Mouse (Mus musculus) MEL (cell line): ENCODE measurements at regions not wholly inside any gene's neighbourhood (a gene's known extent, or its start where the extent isn't known, plus 50 kb on each side); places are given as distances from the start of the nearest gene placed in this dataset.
A peak's percentile ranks its signal among the peaks of the same experiment; 100 is the strongest.

Experiments
- DNase-seq: peaks from one replicate; pipeline ENCODE4 v3.0.0; 2011; ENCODE audit warnings: low read depth, low spot score
- H3K27ac ChIP-seq: 2 replicates; pipeline ENCODE4 v1.5.1; 2012; ENCODE audit warnings: low read depth, mild to moderate bottlenecking, control low read depth, low read length, moderate library complexity; ENCODE audit not compliant: control insufficient read depth
- H3K27me3 ChIP-seq, 2 experiments: fragments of 150-350 bp in 1 of 2; sonication (generic) in 1 of 2; 2 replicates each; pipeline ENCODE4 v1.6.1; 2012; ENCODE audit warnings: low read length in 2 of 2, mild to moderate bottlenecking in 2 of 2, improper control_type of control experiment in 1 of 2, moderate library complexity in 1 of 2; ENCODE audit not compliant: insufficient read depth in 2 of 2, control insufficient read depth in 1 of 2
- H3K36me3 ChIP-seq, 2 experiments: 2 replicates each; pipeline ENCODE4 v1.6.1; 2012 to 2014; ENCODE audit warnings: low read length in 2 of 2, improper control_type of control experiment in 1 of 2, inconsistent platforms in 1 of 2, mild to moderate bottlenecking in 1 of 2; ENCODE audit not compliant: insufficient read depth in 2 of 2, control insufficient read depth in 1 of 2
- H3K4me1 ChIP-seq, 2 experiments: fragments of 150-350 bp in 1 of 2; sonication (generic) in 1 of 2; 2 replicates each; pipeline ENCODE4 v1.6.1; 2012; ENCODE audit warnings: low read length in 2 of 2, improper control_type of control experiment in 1 of 2, mild to moderate bottlenecking in 1 of 2; ENCODE audit not compliant: insufficient read depth in 2 of 2, control insufficient read depth in 1 of 2
- H3K4me3 ChIP-seq, 2 experiments: fragments of 150-350 bp in 1 of 2; sonication (generic) in 1 of 2; 2 replicates each; pipeline ENCODE4 v1.5.1; 2012; ENCODE audit warnings: low read depth in 2 of 2, low read length in 2 of 2, mild to moderate bottlenecking in 2 of 2, moderate library complexity in 2 of 2, control low read depth in 1 of 2, improper control_type of control experiment in 1 of 2; ENCODE audit not compliant: control insufficient read depth in 1 of 2, insufficient read depth in 1 of 2
- H3K79me2 ChIP-seq: 2 replicates; pipeline ENCODE4 v1.6.1; 2012; ENCODE audit warnings: mild to moderate bottlenecking, low read length, moderate library complexity; ENCODE audit not compliant: control insufficient read depth, poor library complexity, insufficient read depth
- H3K9ac ChIP-seq: 2 replicates; pipeline ENCODE4 v1.6.1; 2012; ENCODE audit warnings: low read depth, mild to moderate bottlenecking, control low read depth, low read length, moderate library complexity; ENCODE audit not compliant: control insufficient read depth, poor library complexity, severe bottlenecking
- H3K9me3 ChIP-seq: fragments of 150-350 bp; sonication (generic); replicated peaks from 2 replicates; pipeline ENCODE4 v1.6.1; 2012; ENCODE audit warnings: mild to moderate bottlenecking, low read length, improper control_type of control experiment, moderate library complexity; ENCODE audit not compliant: insufficient read depth
- BHLHE40 ChIP-seq: IDR thresholded peaks from 2 replicates; pipeline ENCODE4 v1.6.1; 2012; ENCODE audit warnings: low read depth, mild to moderate bottlenecking, inconsistent platforms, low read length, improper control_type of control experiment, borderline replicate concordance
- CHD1 ChIP-seq: IDR thresholded peaks from 2 replicates; pipeline ENCODE4 v1.6.1; 2012; ENCODE audit warnings: low read depth, mild to moderate bottlenecking, inconsistent platforms, low read length, improper control_type of control experiment
- CHD2 ChIP-seq: IDR thresholded peaks from 2 replicates; pipeline ENCODE4 v1.6.1; 2011; ENCODE audit warnings: low read length, improper control_type of control experiment
- CTCF ChIP-seq, 3 experiments: IDR thresholded peaks in 2 of 3; conservative IDR thresholded peaks in 1 of 3; 2 replicates each; pipeline ENCODE4 v1.5.1; 2011 to 2012; ENCODE audit warnings: low read length in 3 of 3, low read depth in 2 of 3, mild to moderate bottlenecking in 2 of 3, improper control_type of control experiment in 1 of 3, inconsistent platforms in 1 of 3, mixed read lengths in 1 of 3, moderate library complexity in 1 of 3; ENCODE audit not compliant: control insufficient read depth in 1 of 3, insufficient read depth in 1 of 3, poor library complexity in 1 of 3, severe bottlenecking in 1 of 3
- E2F4 ChIP-seq: IDR thresholded peaks from 2 replicates; pipeline ENCODE4 v1.6.1; 2011; ENCODE audit warnings: low read depth, low read length, improper control_type of control experiment, borderline replicate concordance
- ELF1 ChIP-seq: IDR thresholded peaks from 2 replicates; pipeline ENCODE4 v1.6.1; 2014; ENCODE audit warnings: low read depth, mild to moderate bottlenecking, inconsistent platforms, low read length, improper control_type of control experiment, moderate library complexity
- EP300 ChIP-seq, 2 experiments: IDR thresholded peaks; 2 replicates each; pipeline ENCODE4 v1.6.1; 2011; ENCODE audit warnings: improper control_type of control experiment in 2 of 2, low read length in 2 of 2, low read depth in 1 of 2, mild to moderate bottlenecking in 1 of 2
- ETS1 ChIP-seq: IDR thresholded peaks from 2 replicates; pipeline ENCODE4 v1.6.1; 2012; ENCODE audit warnings: low read depth, mild to moderate bottlenecking, inconsistent platforms, low read length, improper control_type of control experiment, moderate library complexity
- GABPA ChIP-seq: IDR thresholded peaks from 2 replicates; pipeline ENCODE4 v1.6.1; 2012; ENCODE audit warnings: low read depth, mild to moderate bottlenecking, inconsistent platforms, low read length, improper control_type of control experiment, moderate library complexity
- GATA1 ChIP-seq: IDR thresholded peaks from 2 replicates; pipeline ENCODE4 v1.6.1; 2011; ENCODE audit warnings: low read depth, low read length, improper control_type of control experiment
- HCFC1 ChIP-seq: IDR thresholded peaks from 2 replicates; pipeline ENCODE4 v1.6.1; 2012; ENCODE audit warnings: low read depth, mild to moderate bottlenecking, inconsistent platforms, low read length, improper control_type of control experiment, moderate library complexity
- JUND ChIP-seq: IDR thresholded peaks from 2 replicates; pipeline ENCODE4 v1.6.1; 2011; ENCODE audit warnings: low read depth, mild to moderate bottlenecking, improper control_type of control experiment, low read length
- KAT2A ChIP-seq: conservative IDR thresholded peaks from 2 replicates; pipeline ENCODE4 v1.6.1; 2012; ENCODE audit warnings: low read depth, low read length, improper control_type of control experiment, inconsistent platforms
- MAFK ChIP-seq: IDR thresholded peaks from 2 replicates; pipeline ENCODE4 v1.6.1; 2011; ENCODE audit warnings: low read depth, mild to moderate bottlenecking, low read length, improper control_type of control experiment, borderline replicate concordance
- MAX ChIP-seq: IDR thresholded peaks from 2 replicates; pipeline ENCODE4 v1.6.1; 2011; ENCODE audit warnings: low read length, improper control_type of control experiment
- MAZ ChIP-seq: IDR thresholded peaks from 2 replicates; pipeline ENCODE4 v1.6.1; 2012; ENCODE audit warnings: low read depth, mild to moderate bottlenecking, inconsistent platforms, low read length, improper control_type of control experiment
- MEF2A ChIP-seq: IDR thresholded peaks from 2 replicates; pipeline ENCODE4 v1.6.1; 2014; ENCODE audit warnings: low read depth, mild to moderate bottlenecking, inconsistent platforms, low read length, improper control_type of control experiment; ENCODE audit not compliant: poor library complexity, insufficient replicate concordance, severe bottlenecking; ENCODE audit errors: extremely low read depth
- MXI1 ChIP-seq: IDR thresholded peaks from 2 replicates; pipeline ENCODE4 v1.6.1; 2011; ENCODE audit warnings: mild to moderate bottlenecking, low read depth, low read length, improper control_type of control experiment
- MYB ChIP-seq: IDR thresholded peaks from 2 replicates; pipeline ENCODE4 v1.6.1; 2011; ENCODE audit warnings: mild to moderate bottlenecking, low read depth, low read length, improper control_type of control experiment
- NELFE ChIP-seq: IDR thresholded peaks from 2 replicates; pipeline ENCODE4 v1.6.1; 2011; ENCODE audit warnings: low read depth, low read length, improper control_type of control experiment
- NRF1 ChIP-seq: IDR thresholded peaks from 2 replicates; pipeline ENCODE4 v1.6.1; 2014; ENCODE audit warnings: low read depth, mild to moderate bottlenecking, inconsistent platforms, low read length, improper control_type of control experiment, moderate library complexity; ENCODE audit not compliant: poor library complexity, insufficient read depth, severe bottlenecking
- POLR2A ChIP-seq, 2 experiments: IDR thresholded peaks; 2 replicates each; pipeline ENCODE4 v1.6.1; 2011 to 2012; ENCODE audit warnings: low read length in 2 of 2, mild to moderate bottlenecking in 2 of 2, control low read depth in 1 of 2, improper control_type of control experiment in 1 of 2, low read depth in 1 of 2, moderate library complexity in 1 of 2; ENCODE audit not compliant: control insufficient read depth in 1 of 2, insufficient read depth in 1 of 2, poor library complexity in 1 of 2
- POLR2AphosphoS2 ChIP-seq: IDR thresholded peaks from 2 replicates; pipeline ENCODE4 v1.6.1; 2011; ENCODE audit warnings: low read length, improper control_type of control experiment
- POLR2AphosphoS5 ChIP-seq: IDR thresholded peaks from 2 replicates; pipeline ENCODE4 v1.6.1; 2012; ENCODE audit warnings: low read depth, borderline replicate concordance, mild to moderate bottlenecking, inconsistent platforms, low read length, moderate library complexity, mixed read lengths
- RCOR1 ChIP-seq: IDR thresholded peaks from 2 replicates; pipeline ENCODE4 v1.6.1; 2012; ENCODE audit warnings: low read depth, mild to moderate bottlenecking, inconsistent platforms, low read length, improper control_type of control experiment
- SIN3A ChIP-seq: IDR thresholded peaks from 2 replicates; pipeline ENCODE4 v1.6.1; 2012; ENCODE audit warnings: low read length, improper control_type of control experiment, inconsistent platforms
- TAL1 ChIP-seq: IDR thresholded peaks from 2 replicates; pipeline ENCODE4 v1.6.1; 2012; ENCODE audit warnings: mild to moderate bottlenecking, inconsistent platforms, low read length, moderate library complexity, mixed read lengths
- TBP ChIP-seq: IDR thresholded peaks from 2 replicates; pipeline ENCODE4 v1.8.0; 2011; ENCODE audit warnings: low read depth, low read length, improper control_type of control experiment
- TCF12 ChIP-seq: IDR thresholded peaks from 2 replicates; pipeline ENCODE4 v1.6.1; 2014; ENCODE audit warnings: low read depth, mild to moderate bottlenecking, inconsistent platforms, low read length, improper control_type of control experiment, moderate library complexity
- UBTF ChIP-seq: IDR thresholded peaks from 2 replicates; pipeline ENCODE4 v1.6.1; 2012; ENCODE audit warnings: low read depth, mild to moderate bottlenecking, inconsistent platforms, low read length, improper control_type of control experiment, moderate library complexity, borderline replicate concordance; ENCODE audit not compliant: insufficient read depth
- USF1 ChIP-seq: IDR thresholded peaks from 2 replicates; pipeline ENCODE4 v1.6.1; 2014; ENCODE audit warnings: low read depth, mild to moderate bottlenecking, inconsistent platforms, low read length, improper control_type of control experiment, moderate library complexity
- USF2 ChIP-seq, 2 experiments: IDR thresholded peaks; 2 replicates each; pipeline ENCODE4 v1.6.1; 2011 to 2012; ENCODE audit warnings: improper control_type of control experiment in 2 of 2, low read length in 2 of 2, borderline replicate concordance in 1 of 2, inconsistent platforms in 1 of 2, low read depth in 1 of 2, mild to moderate bottlenecking in 1 of 2; ENCODE audit not compliant: insufficient read depth in 1 of 2
- ZKSCAN1 ChIP-seq: IDR thresholded peaks from 2 replicates; pipeline ENCODE4 v1.6.1; 2012; ENCODE audit warnings: low read depth, mild to moderate bottlenecking, inconsistent platforms, low read length, improper control_type of control experiment, moderate library complexity
- ZMIZ1 ChIP-seq: IDR thresholded peaks from 2 replicates; pipeline ENCODE4 v1.6.1; 2012; ENCODE audit warnings: low read depth, mild to moderate bottlenecking, inconsistent platforms, low read length, improper control_type of control experiment, moderate library complexity

DNA sequence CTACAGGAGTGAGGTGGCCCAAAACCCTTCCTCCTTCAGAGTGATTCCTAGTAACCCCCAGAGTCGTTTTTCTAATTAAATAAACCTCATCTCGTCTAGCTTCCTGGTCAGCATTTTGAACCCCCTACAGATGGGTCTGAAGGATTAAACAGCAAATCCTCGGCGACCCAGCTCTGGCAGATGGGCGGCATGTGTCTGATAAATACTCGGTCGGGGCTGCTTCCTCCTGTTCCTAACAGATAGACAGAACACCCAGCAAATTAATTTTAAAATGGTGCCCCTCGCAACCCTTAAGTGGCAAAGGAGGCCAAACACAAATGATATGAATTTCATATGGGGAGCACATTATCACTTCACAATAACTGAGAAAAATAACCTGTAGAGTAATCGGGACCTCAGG, 93.2 kb downstream of the Otx2 start:
- DNase-seq, result peak; percentile 76
- H3K27ac ChIP-seq, result peak overlapping the region; percentile 92
- peak overlapping the region; percentile 65 for H3K9ac ChIP-seq

DNA sequence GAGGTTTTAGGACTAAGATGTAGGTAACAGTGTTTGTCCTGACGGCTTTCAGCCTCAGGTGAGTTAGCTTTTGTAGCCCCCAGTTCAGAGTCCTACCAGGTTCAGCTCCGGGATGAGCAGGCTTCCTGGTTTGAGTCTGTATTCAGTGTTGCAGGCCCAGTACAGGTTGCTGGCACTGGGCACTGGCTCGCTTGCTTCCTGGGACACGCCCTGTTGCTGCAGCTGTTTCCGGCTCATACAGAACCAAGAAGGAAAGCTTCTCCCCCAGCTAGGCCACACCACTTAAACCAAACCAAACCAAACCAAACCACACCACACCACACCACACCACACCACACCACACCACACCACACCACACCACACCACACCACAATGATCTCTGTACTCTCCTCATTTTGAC, 93.6 kb downstream of the Otx2 start:
- peak; percentile 76 for DNase-seq
- peaks cover 0 to 31% of the 10 kb centered on the region in 2 experiments; a peak in 3 of 4 replicates for H3K4me1 ChIP-seq
- H3K79me2 ChIP-seq, result no peaks in the 10 kb centered on the region
- peak overlapping the region; percentile 65 for H3K9ac ChIP-seq
- TF ChIP-seq NRF1 (no peak), TCF12 (no peak), MAX (no peak), CHD2 (no peak), NELFE (peak; percentile 40), MXI1 (0 out of 2 replicates have a peak, but pooled peaks have one; percentile 21), MAZ (no peak), JUND (no peak), MAFK (0 out of 2 replicates have a peak, but pooled peaks have one; percentile 33), E2F4 (no peak), TBP (no peak), KAT2A (no peak), MEF2A (no peak), ZKSCAN1 (no peak), POLR2A (IDR thresholded peaks at IDR 0.05; ENCODE audit: control insufficient read depth in 1 of 2, insufficient read depth in 1 of 2, low read depth in 1 of 2, low read length in 2 of 2, poor library complexity in 1 of 2) (peak; percentile 32 to 40; a peak in 1 of 4 replicates), SIN3A (peak; percentile 41; the same call in 1 of the 2 replicates), HCFC1 (0 out of 2 replicates have a peak, but pooled peaks have one; percentile 20), ELF1 (0 out of 2 replicates have a peak, but pooled peaks have one; percentile 59), CHD1 (0 out of 2 replicates have a peak, but pooled peaks have one; percentile 41)
- H3K27ac ChIP-seq, result peak overlapping the region; percentile 92
- peaks cover 0 to 19% of the 10 kb centered on the region in 2 experiments; a peak in 2 of 4 replicates for H3K36me3 ChIP-seq
- H3K27me3 ChIP-seq, result no peaks in the 10 kb centered on the region
- H3K4me3 ChIP-seq, result peak overlapping the region; percentile 16 to 46; a peak in 3 of 4 replicates
- H3K9me3 ChIP-seq, result no peaks in the 10 kb centered on the region

More for the DNA sequence above, 93.2 kb downstream of the Otx2 start:
- Histone ChIP-seq H3K4me1 (peaks cover 0 to 31% of the 10 kb centered on the region in 2 experiments; a peak in 3 of 4 replicates), H3K36me3 (peaks cover 0 to 19% of the 10 kb centered on the region in 2 experiments; a peak in 2 of 4 replicates), H3K27me3 (no peaks in the 10 kb centered on the region), H3K4me3 (peak overlapping the region; percentile 16 to 46; a peak in 3 of 4 replicates), H3K79me2 (no peaks in the 10 kb centered on the region), H3K9me3 (no peaks in the 10 kb centered on the region)
- TF ChIP-seq GABPA (no peak), GATA1 (peak; percentile 66), POLR2AphosphoS5 (no peak), UBTF (no peak), BHLHE40 (0 out of 2 replicates have a peak, but pooled peaks have one; percentile 12), MYB (0 out of 2 replicates have a peak, but pooled peaks have one; percentile 31), JUND (no peak), EP300 (IDR thresholded peaks at IDR 0.05; ENCODE audit: low read depth in 1 of 2, low read length in 2 of 2) (peak; percentile 62 to 79), ZMIZ1 (no peak), SIN3A (0 out of 2 replicates have a peak, but pooled peaks have one; percentile 33), POLR2AphosphoS2 (no peak), RCOR1 (0 out of 2 replicates have a peak, but pooled peaks have one; percentile 20), USF1 (no peak), ELF1 (no peak), POLR2A (IDR thresholded peaks at IDR 0.05; ENCODE audit: control insufficient read depth in 1 of 2, insufficient read depth in 1 of 2, low read depth in 1 of 2, low read length in 2 of 2, poor library complexity in 1 of 2) (peak in 1 of 2 experiments; percentile 27; a peak in 1 of 4 replicates), USF2 (IDR thresholded peaks at IDR 0.05; ENCODE audit: borderline replicate concordance in 1 of 2, insufficient read depth in 1 of 2, low read depth in 1 of 2, low read length in 2 of 2) (no peak), MEF2A (no peak), TAL1 (peak; percentile 85), KAT2A (no peak), NELFE (no peak), CTCF (IDR thresholded peaks at IDR 0.05 in 2 of 3, conservative IDR thresholded peaks at IDR 0.05 in 1 of 3; ENCODE audit: control insufficient read depth in 1 of 3, insufficient read depth in 1 of 3, low read depth in 2 of 3, low read length in 3 of 3, poor library complexity in 1 of 3, severe bottlenecking in 1 of 3) (no peak), ETS1 (0 out of 2 replicates have a peak, but pooled peaks have one; percentile 9), MAZ (0 out of 2 replicates have a peak, but pooled peaks have one; percentile 41), MXI1 (0 out of 2 replicates have a peak, but pooled peaks have one; percentile 6), TCF12 (peak; percentile 74)
